Mouse (Mus musculus) heart, adult 9 months (tissue): ENCODE measurements around the gene Serpinb3c.
"Not testable (repeated sequence)": the region's sequence is repeated elsewhere in the genome, so short reads cannot be mapped to it uniquely, and the experiment has no call there.

Source experiments
- DNase-seq, 2 experiments: peaks; one replicate each; pipeline ENCODE4 v3.0.0; 2022; ENCODE audit warnings: low spot score in 2 of 2

The Serpinb3c gene

DNA sequence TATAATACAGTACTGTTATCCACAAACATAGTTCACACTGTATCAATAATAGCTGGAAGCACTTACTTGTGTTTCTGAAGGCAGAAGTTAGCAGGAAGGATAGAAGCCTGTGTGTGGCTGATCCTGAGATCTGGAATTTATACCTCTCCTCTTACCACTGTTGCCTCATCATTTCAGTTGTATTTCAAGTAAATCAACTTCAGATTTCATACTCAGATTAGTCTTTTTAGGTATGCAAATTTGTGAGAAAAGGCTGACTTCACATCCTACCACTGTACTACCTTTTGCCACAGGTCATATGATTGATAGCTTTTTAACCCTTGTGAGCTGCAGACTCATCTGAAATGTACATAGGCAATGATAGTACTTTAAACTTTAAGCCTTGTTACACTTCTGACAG, at the start of gene Serpinb3c, which contains the start of gene Serpinb3b:
TSS of gene Serpinb3c (minus strand) at position 111 of the 400 bp plus-strand sequence.
TSS of gene Serpinb3b (minus strand) at position 101 of the 400 bp plus-strand sequence.
- DNase-seq: not testable (repeated sequence)

DNA sequence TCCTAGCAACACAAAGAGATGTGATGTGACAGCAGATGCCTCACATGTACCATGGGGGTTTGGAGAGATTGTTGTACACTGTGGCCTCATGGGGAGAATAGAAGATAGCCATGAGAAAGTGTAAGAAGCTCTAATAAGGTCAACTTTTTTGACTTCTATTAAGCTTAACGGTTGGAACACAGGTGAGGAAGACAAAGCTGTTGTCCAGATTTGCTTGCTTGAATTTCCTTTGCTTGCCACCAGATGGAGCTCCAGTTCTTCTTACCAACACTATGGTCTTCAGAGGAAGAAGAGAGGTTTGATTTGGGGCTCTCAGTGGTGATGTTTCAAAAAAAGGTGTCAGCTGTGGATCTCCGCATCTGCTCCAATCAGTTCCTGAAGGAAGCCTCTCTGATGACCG, 35.0 kb downstream of the Serpinb3c start:
- DNase-seq: not testable (repeated sequence)
